Mouse (Mus musculus): ENCODE results near the gene Fbxl7. TPM values are rescaled to one million over a fixed set of nuclear protein-coding genes. Genes with fewer than 3 reads are reported as not detected.

The Fbxl7 gene
- 0.22 TPM for polyA plus RNA-seq (2017; shearing (Covaris generic))

DNA sequence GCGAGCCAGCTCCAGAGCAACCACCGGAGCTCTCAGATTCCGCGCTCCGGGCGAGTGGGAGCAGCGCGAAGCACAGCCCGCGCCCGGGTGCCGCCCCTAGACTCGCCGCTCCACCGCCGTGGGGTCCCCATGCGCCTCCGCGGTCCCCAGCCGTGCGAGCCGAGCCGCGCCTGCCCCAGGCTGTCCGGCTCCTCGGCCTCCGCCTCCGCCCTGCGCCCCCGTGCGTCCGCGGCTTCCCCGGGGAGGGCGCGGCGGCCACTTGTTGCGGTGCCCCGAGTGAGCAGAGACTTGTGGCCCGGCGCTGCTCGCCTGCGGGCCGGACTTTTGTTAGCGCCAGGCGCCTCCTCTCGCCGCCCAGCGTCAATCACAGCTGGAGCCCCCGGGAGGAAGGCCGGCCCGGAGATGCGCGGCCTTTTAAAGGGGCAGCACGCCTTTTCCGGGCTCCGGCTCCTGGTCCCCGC is at the start of gene Fbxl7:
Fbxl7 (minus strand) TSS at position 330 of the 461 bp plus-strand sequence.

Measured in naive thymus-derived CD4-positive, alpha-beta T cell, adult 5 months (primary cell).